Mouse (Mus musculus): ENCODE results near the gene Neurod2. TPM values are rescaled to one million over a fixed set of nuclear protein-coding genes. Genes with fewer than 3 reads are reported as not detected.

Gene Neurod2
- polyA plus RNA-seq, 2 experiments = not detected

GRCm38 (mm10) chr11:98372406-98372805, 43.0 kb upstream of the Neurod2 start:
- DNase-seq (ENCODE audit: low read depth in 3 of 3, low spot score in 3 of 3) = peak; percentile 36 to 52 (median 44)
- ATAC-seq (ENCODE audit: insufficient read depth) = no peak
- no peak overlapping the region for H3K4me2 ChIP-seq (ENCODE audit: low read depth)
- no peaks in the 10 kb centered on the region for H3K27me3 ChIP-seq (ENCODE audit: control insufficient read depth, insufficient read depth, low read length)
- TF ChIP-seq CTCF (IDR thresholded peaks at IDR 0.05; ENCODE audit: low read depth) (peak; percentile 93), EP300 (IDR thresholded peaks at IDR 0.05; ENCODE audit: low read depth) (no peak)
- 2% methylated on average over 2 of the region's 2 CpGs for WGBS (ENCODE audit: insufficient replicate concordance)
- H3K36me3 ChIP-seq (replicated peaks; ENCODE audit: control insufficient read depth, insufficient read depth, low read depth) = no peaks in the 10 kb centered on the region; the same call in 1 of the 2 replicates
- no peaks in the 10 kb centered on the region for H3K4me1 ChIP-seq (replicated peaks; ENCODE audit: control insufficient read depth in 2 of 2, insufficient read depth in 2 of 2, low read length in 1 of 2)
- no peak overlapping the region for H3K9ac ChIP-seq (replicated peaks)
- H3K4me3 ChIP-seq (ENCODE audit: insufficient read depth in 1 of 2, low read depth in 2 of 2, low read length in 2 of 2) = no peak overlapping the region
- H3K9me3 ChIP-seq (ENCODE audit: control insufficient read depth, low read length) = no peaks in the 10 kb centered on the region
- H3K27ac ChIP-seq = no peak overlapping the region

- Histone ChIP-seq H3K4me3 (ENCODE audit: insufficient read depth in 1 of 2, low read depth in 2 of 2, low read length in 2 of 2) (no peak overlapping the region), H3K9ac (replicated peaks) (no peak overlapping the region), H3K9me3 (ENCODE audit: control insufficient read depth, low read length) (no peaks in the 10 kb centered on the region), H3K4me2 (ENCODE audit: low read depth) (no peak overlapping the region), H3K36me3 (replicated peaks; ENCODE audit: control insufficient read depth, insufficient read depth, low read depth) (no peaks in the 10 kb centered on the region; the same call in 1 of the 2 replicates), H3K27me3 (ENCODE audit: control insufficient read depth, insufficient read depth, low read length) (no peaks in the 10 kb centered on the region), H3K27ac (no peak overlapping the region), H3K4me1 (replicated peaks; ENCODE audit: control insufficient read depth in 2 of 2, insufficient read depth in 2 of 2, low read length in 1 of 2) (no peaks in the 10 kb centered on the region)
- TF ChIP-seq EP300 (IDR thresholded peaks at IDR 0.05; ENCODE audit: low read depth) (no peak), CTCF (IDR thresholded peaks at IDR 0.05; ENCODE audit: low read depth) (no peak)
- 62% methylated on average over 9 of the region's 10 CpGs for WGBS (ENCODE audit: insufficient replicate concordance)
- DNase-seq (ENCODE audit: low read depth in 3 of 3, low spot score in 3 of 3) (no peak), ATAC-seq (ENCODE audit: insufficient read depth) (no peak)
Measured at GRCm38 (mm10) chr11:98371556-98372240, 42.2 kb upstream of the Neurod2 start.

GRCm38 (mm10) chr11:98370588-98370987, 41.1 kb upstream of the Neurod2 start:
- H3K4me2 ChIP-seq (ENCODE audit: low read depth) = no peak overlapping the region
- no peak overlapping the region for H3K9ac ChIP-seq (replicated peaks)
- no peak overlapping the region for H3K27ac ChIP-seq
- no peaks in the 10 kb centered on the region; the same call in 1 of the 2 replicates for H3K36me3 ChIP-seq (replicated peaks; ENCODE audit: control insufficient read depth, insufficient read depth, low read depth)
- no peak for ATAC-seq (ENCODE audit: insufficient read depth)
- H3K9me3 ChIP-seq (ENCODE audit: control insufficient read depth, low read length) = no peaks in the 10 kb centered on the region
- H3K27me3 ChIP-seq (ENCODE audit: control insufficient read depth, insufficient read depth, low read length) = no peaks in the 10 kb centered on the region
- DNase-seq (ENCODE audit: low read depth in 3 of 3, low spot score in 3 of 3) = no peak
- TF ChIP-seq EP300 (IDR thresholded peaks at IDR 0.05; ENCODE audit: low read depth) (no peak), CTCF (IDR thresholded peaks at IDR 0.05; ENCODE audit: low read depth) (no peak)
- WGBS (ENCODE audit: insufficient replicate concordance) = 61% methylated on average over 2 of the region's 2 CpGs
- no peak overlapping the region for H3K4me3 ChIP-seq (ENCODE audit: insufficient read depth in 1 of 2, low read depth in 2 of 2, low read length in 2 of 2)
- H3K4me1 ChIP-seq (replicated peaks; ENCODE audit: control insufficient read depth in 2 of 2, insufficient read depth in 2 of 2, low read length in 1 of 2) = no peaks in the 10 kb centered on the region

- H3K4me2 ChIP-seq (ENCODE audit: low read depth) = no peak overlapping the region
- H3K27ac ChIP-seq = no peak overlapping the region
- H3K36me3 ChIP-seq (replicated peaks; ENCODE audit: control insufficient read depth, insufficient read depth, low read depth) = no peaks in the 10 kb centered on the region
- H3K4me3 ChIP-seq (ENCODE audit: insufficient read depth in 1 of 2, low read depth in 2 of 2, low read length in 2 of 2) = no peak overlapping the region
- DNase-seq (ENCODE audit: low read depth in 3 of 3, low spot score in 3 of 3) (no peak), ATAC-seq (ENCODE audit: insufficient read depth) (no peak)
- H3K27me3 ChIP-seq (ENCODE audit: control insufficient read depth, insufficient read depth, low read length) = no peaks in the 10 kb centered on the region
- no peaks in the 10 kb centered on the region for H3K4me1 ChIP-seq (replicated peaks; ENCODE audit: control insufficient read depth in 2 of 2, insufficient read depth in 2 of 2, low read length in 1 of 2)
- H3K9ac ChIP-seq (replicated peaks) = no peak overlapping the region
- no peaks in the 10 kb centered on the region for H3K9me3 ChIP-seq (ENCODE audit: control insufficient read depth, low read length)
- WGBS (ENCODE audit: insufficient replicate concordance) = 65% methylated on average over 6 of the region's 6 CpGs
- TF ChIP-seq EP300 (IDR thresholded peaks at IDR 0.05; ENCODE audit: low read depth) (no peak), CTCF (IDR thresholded peaks at IDR 0.05; ENCODE audit: low read depth) (no peak)
Measured at GRCm38 (mm10) chr11:98369337-98369736, 39.9 kb upstream of the Neurod2 start.

GRCm38 (mm10) chr11:98367863-98368186, 38.4 kb upstream of the Neurod2 start:
- no peaks in the 10 kb centered on the region for H3K9me3 ChIP-seq (ENCODE audit: control insufficient read depth, low read length)
- ATAC-seq (ENCODE audit: insufficient read depth) (no peak), DNase-seq (ENCODE audit: low read depth in 3 of 3, low spot score in 3 of 3) (no peak)
- no peaks in the 10 kb centered on the region for H3K27me3 ChIP-seq (ENCODE audit: control insufficient read depth, insufficient read depth, low read length)
- no peaks in the 10 kb centered on the region for H3K4me1 ChIP-seq (replicated peaks; ENCODE audit: control insufficient read depth in 2 of 2, insufficient read depth in 2 of 2, low read length in 1 of 2)
- no peak overlapping the region for H3K9ac ChIP-seq (replicated peaks)
- H3K27ac ChIP-seq = no peak overlapping the region
- TF ChIP-seq CTCF (IDR thresholded peaks at IDR 0.05; ENCODE audit: low read depth) = no peak
- no peak overlapping the region for H3K4me2 ChIP-seq (ENCODE audit: low read depth)
- no peak overlapping the region for H3K4me3 ChIP-seq (ENCODE audit: insufficient read depth in 1 of 2, low read depth in 2 of 2, low read length in 2 of 2)
- WGBS (ENCODE audit: insufficient replicate concordance) = 67% methylated on average over 7 of the region's 7 CpGs
- no peaks in the 10 kb centered on the region for H3K36me3 ChIP-seq (replicated peaks; ENCODE audit: control insufficient read depth, insufficient read depth, low read depth)

All from liver, embryonic 14.5 days (tissue).